Mouse (Mus musculus) lung, postnatal 0 days (tissue): ENCODE data around the gene Ubxn11. TPM values are rescaled to one million over a fixed set of nuclear protein-coding genes. Genes with fewer than 3 reads are reported as not detected.
A peak's percentile ranks its signal among the peaks of the same experiment; 100 is the strongest.

Experiments used
- ATAC-seq: fragments of 200-750 bp; cut with Nextera tagmentation; 2 replicates; pipeline ENCODE4 v1.8.0; 2017; ENCODE audit warnings: moderate library complexity
- DNase-seq: peaks from one replicate; pipeline ENCODE4 v3.0.0-alpha.2; 2016; ENCODE audit warnings: low spot score
- H3K27ac ChIP-seq: fragments of 300-500 bp; sonication (generic); 2 replicates; pipeline ENCODE4 v1.5.1; 2014; ENCODE audit warnings: antibody characterized with exemption, mild to moderate bottlenecking, low read length, mixed read lengths
- H3K27me3 ChIP-seq: fragments of 300-500 bp; sonication (generic); replicated peaks from 2 replicates; pipeline ENCODE4 v1.6.1; 2014; ENCODE audit warnings: low read length, mixed read lengths; ENCODE audit not compliant: insufficient read depth
- H3K36me3 ChIP-seq: fragments of 300-500 bp; sonication (generic); 2 replicates; pipeline ENCODE4 v1.6.1; 2014; ENCODE audit warnings: low read length, mixed read lengths; ENCODE audit not compliant: insufficient read depth
- H3K4me1 ChIP-seq: fragments of 300-500 bp; sonication (generic); 2 replicates; pipeline ENCODE4 v1.6.1; 2014; ENCODE audit warnings: antibody characterized with exemption, low read depth, low read length, mixed read lengths; ENCODE audit not compliant: insufficient read depth
- H3K4me2 ChIP-seq: fragments of 300-500 bp; sonication (generic); replicated peaks from 2 replicates; pipeline ENCODE4 v1.6.1; 2014; ENCODE audit warnings: low read depth, mild to moderate bottlenecking, low read length, moderate library complexity, mixed read lengths
- H3K4me3 ChIP-seq: fragments of 300-500 bp; sonication (generic); 2 replicates; pipeline ENCODE4 v1.5.1; 2014; ENCODE audit warnings: low read depth, low read length
- H3K9ac ChIP-seq: fragments of 300-500 bp; sonication (generic); replicated peaks from 2 replicates; pipeline ENCODE4 v1.6.1; 2014; ENCODE audit warnings: low read depth, mild to moderate bottlenecking
- H3K9me3 ChIP-seq: fragments of 300-500 bp; sonication (generic); 2 replicates; pipeline ENCODE4 v1.6.1; 2016; ENCODE audit warnings: low read length, mixed read lengths
- CTCF ChIP-seq: IDR thresholded peaks from 2 replicates; pipeline ENCODE4 v1.5.1; 2016; ENCODE audit warnings: antibody characterized with exemption, mild to moderate bottlenecking
- EP300 ChIP-seq: IDR thresholded peaks from 2 replicates; pipeline ENCODE4 v1.6.1; 2016; ENCODE audit warnings: antibody characterized with exemption, mild to moderate bottlenecking, control low read depth
- WGBS: fragments of 180-500 bp; shearing (Covaris S2); extraction: QIAGEN DNeasy Blood & Tissue Kit; methylation state at CpG from one replicate; pipeline ENCODE4 v1.1.7; 2014; 5-methylcytosine and 5-hydroxymethylcytosine counted together
- polyA plus RNA-seq: library from polyadenylated mRNA; unstranded; fragments of >200 nt; fragmentation: Nextera tagmentation; extraction: Ambion mirVana; gene quantifications from 2 replicates; pipeline ENCODE4 v1.2.1, GENCODE M21; 2015

Gene Ubxn11
- polyA plus RNA-seq, 1 experiment from 2014 or later = 10.3 TPM

DNA sequence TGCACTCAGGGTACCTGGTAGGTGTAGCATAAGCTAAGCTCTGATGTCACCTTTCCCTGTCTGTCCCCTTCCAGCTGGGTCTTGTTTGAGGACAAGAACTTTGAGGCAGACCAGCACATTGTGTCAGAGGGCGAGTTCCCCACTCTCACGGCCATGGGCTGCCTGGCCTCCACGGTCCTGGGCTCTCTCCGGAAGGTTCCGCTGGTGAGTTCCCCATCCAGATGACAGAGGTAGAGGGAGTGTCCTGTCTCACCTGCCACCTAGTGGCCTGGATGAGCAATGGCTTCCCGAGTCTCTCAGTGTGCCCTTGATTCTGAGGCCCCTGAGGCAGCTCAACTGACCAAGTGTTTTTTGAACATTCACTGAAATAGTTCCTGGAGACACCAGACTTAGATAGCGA, 15.0 kb upstream of the Ubxn11 start:
- no peaks in the 10 kb centered on the region for H3K36me3 ChIP-seq
- WGBS = 22% methylated on average over 7 of the region's 7 CpGs
- H3K27ac ChIP-seq = no peak overlapping the region
- H3K9me3 ChIP-seq = no peaks in the 10 kb centered on the region
- H3K4me2 ChIP-seq = no peak overlapping the region
- peak; percentile 62 for DNase-seq
- no peaks in the 10 kb centered on the region for H3K4me1 ChIP-seq
- TF ChIP-seq CTCF = peak; percentile 85
- no peak for TF ChIP-seq EP300
- no peak overlapping the region for H3K4me3 ChIP-seq
- ATAC-seq = peak; percentile 71
- no peak overlapping the region for H3K9ac ChIP-seq
- no peaks in the 10 kb centered on the region for H3K27me3 ChIP-seq

DNA sequence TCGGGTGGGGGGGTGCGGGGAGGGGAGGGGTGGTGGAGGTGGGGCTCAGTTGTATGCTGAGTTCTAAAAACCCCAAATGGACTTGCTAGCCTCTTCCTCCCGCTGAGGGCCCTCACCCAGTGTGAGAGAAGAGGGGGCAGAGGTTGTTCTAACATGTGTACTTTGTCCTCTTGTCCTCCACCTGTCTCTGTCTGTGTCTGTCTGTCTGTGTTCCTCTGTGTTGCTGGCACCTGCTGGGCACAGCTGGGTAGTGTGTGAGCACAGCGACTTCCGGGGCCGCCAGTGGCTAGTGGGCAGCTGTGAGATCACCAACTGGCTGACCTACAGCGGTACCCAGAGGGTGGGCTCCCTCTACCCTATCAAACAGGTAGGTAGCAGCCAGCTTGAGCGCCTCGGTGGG, 13.3 kb upstream of the Ubxn11 start:
- DNase-seq = no peak
- H3K4me3 ChIP-seq = no peak overlapping the region
- no peaks in the 10 kb centered on the region for H3K27me3 ChIP-seq
- TF ChIP-seq EP300 = no peak
- no peak for TF ChIP-seq CTCF
- H3K4me2 ChIP-seq = no peak overlapping the region
- H3K36me3 ChIP-seq = no peaks in the 10 kb centered on the region
- no peak for ATAC-seq
- no peaks in the 10 kb centered on the region for H3K4me1 ChIP-seq
- WGBS = 72% methylated on average over 9 of the region's 9 CpGs
- H3K9me3 ChIP-seq = no peaks in the 10 kb centered on the region
- H3K9ac ChIP-seq = no peak overlapping the region
- no peak overlapping the region for H3K27ac ChIP-seq

DNA sequence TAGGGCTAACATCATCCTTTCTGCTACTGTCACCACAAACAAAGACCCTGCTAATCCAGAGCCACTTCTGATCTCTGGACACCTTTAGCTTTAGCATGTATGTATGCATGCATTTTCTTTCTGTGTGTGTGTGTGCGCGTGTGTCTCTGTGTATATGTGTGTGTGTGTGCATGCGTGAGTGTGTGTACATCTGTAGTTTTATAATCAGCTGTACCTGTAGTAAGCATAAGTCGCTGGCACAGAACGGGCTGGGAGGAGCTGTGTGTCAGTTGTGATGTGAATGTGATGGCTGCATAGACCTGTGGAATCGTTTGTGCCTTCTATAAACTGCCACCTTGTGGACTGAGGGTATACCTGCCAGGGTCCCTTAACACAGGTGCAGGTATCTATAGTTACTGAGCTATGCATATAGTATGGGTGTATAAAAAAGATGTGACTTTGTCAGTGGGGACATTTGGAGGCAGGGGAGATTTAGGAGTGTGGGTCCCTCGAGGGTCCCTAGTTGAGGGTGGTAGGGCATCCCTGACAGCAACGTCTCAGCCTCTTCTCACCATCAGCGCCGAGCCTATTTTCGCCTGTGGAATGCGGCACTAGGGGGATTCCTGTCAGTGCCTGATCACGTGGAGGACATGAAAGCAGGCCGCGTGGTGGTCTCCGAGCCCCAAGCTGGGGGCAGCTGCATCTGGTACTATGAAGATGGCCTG, 11.7 kb upstream of the Ubxn11 start:
- no peaks in the 10 kb centered on the region for H3K36me3 ChIP-seq
- no peak for DNase-seq
- ATAC-seq = no peak
- no peaks in the 10 kb centered on the region for H3K27me3 ChIP-seq
- H3K4me3 ChIP-seq = no peak overlapping the region
- 72% methylated on average over 16 of the region's 16 CpGs for WGBS
- no peaks in the 10 kb centered on the region for H3K4me1 ChIP-seq
- no peak overlapping the region for H3K27ac ChIP-seq
- TF ChIP-seq EP300 (no peak), CTCF (no peak)
- H3K9ac ChIP-seq = no peak overlapping the region
- no peak overlapping the region for H3K4me2 ChIP-seq
- no peaks in the 10 kb centered on the region for H3K9me3 ChIP-seq

- Histone ChIP-seq H3K27me3 (no peaks in the 10 kb centered on the region), H3K36me3 (no peaks in the 10 kb centered on the region), H3K9me3 (no peaks in the 10 kb centered on the region), H3K4me2 (no peak overlapping the region), H3K4me3 (no peak overlapping the region), H3K4me1 (no peaks in the 10 kb centered on the region), H3K9ac (no peak overlapping the region), H3K27ac (no peak overlapping the region)
- ATAC-seq = no peak
- 81% methylated on average over 6 of the region's 6 CpGs for WGBS
- TF ChIP-seq EP300 = no peak
- DNase-seq = no peak
Measured at GRCm38 (mm10) chr4:134091225-134091529, 11.2 kb upstream of the Ubxn11 start.

- Histone ChIP-seq H3K9me3 (no peaks in the 10 kb centered on the region), H3K9ac (no peak overlapping the region), H3K4me2 (peak overlapping the region; percentile 5; the same call in 1 of the 2 replicates), H3K27me3 (no peaks in the 10 kb centered on the region), H3K36me3 (no peaks in the 10 kb centered on the region), H3K4me1 (no peaks in the 10 kb centered on the region), H3K4me3 (no peak overlapping the region), H3K27ac (no peak overlapping the region)
- no peak for TF ChIP-seq EP300
- peak; percentile 88 for TF ChIP-seq CTCF
- peak; percentile 55; the same call in 1 of the 2 replicates for ATAC-seq
- 65% methylated on average over 6 of the region's 6 CpGs for WGBS
- DNase-seq = peak; percentile 63
Measured at GRCm38 (mm10) chr4:134092382-134093288, 9.7 kb upstream of the Ubxn11 start.

DNA sequence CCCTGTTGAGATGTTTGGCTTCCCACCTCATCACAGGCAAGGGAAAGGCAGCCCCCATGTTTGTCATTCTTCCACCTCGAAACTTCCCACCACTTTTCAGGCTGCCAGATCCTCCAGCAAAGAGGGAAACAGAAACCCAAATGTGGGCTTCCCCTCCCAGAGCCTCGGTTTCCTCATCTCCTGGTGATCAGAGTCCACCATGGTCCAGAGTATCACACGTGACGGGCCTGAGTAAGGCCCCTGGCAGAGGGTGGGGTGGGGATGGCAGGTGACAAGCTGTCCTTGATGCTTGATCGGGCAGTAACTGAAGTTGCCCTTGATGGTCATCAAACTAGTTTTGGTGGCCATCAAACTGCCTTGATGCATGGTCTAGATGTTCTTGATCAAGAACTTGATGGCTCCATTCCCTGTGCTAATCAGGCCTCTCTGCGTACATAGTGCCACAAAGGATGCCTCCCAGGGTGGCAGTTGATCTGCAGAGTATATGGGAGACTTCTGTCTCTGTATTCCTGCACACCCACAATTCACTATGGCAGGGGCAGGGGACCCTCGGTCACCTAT, 8.3 kb upstream of the Ubxn11 start:
- H3K9me3 ChIP-seq = no peaks in the 10 kb centered on the region
- H3K27ac ChIP-seq = no peak overlapping the region
- no peak overlapping the region for H3K9ac ChIP-seq
- TF ChIP-seq CTCF (no peak), EP300 (no peak)
- H3K4me2 ChIP-seq = no peak overlapping the region; the same call in 1 of the 2 replicates
- no peaks in the 10 kb centered on the region for H3K4me1 ChIP-seq
- no peak overlapping the region for H3K4me3 ChIP-seq
- 66% methylated on average over 7 of the region's 7 CpGs for whole genome bisulfite sequencing
- no peaks in the 10 kb centered on the region for H3K36me3 ChIP-seq
- no peaks in the 10 kb centered on the region for H3K27me3 ChIP-seq
- ATAC-seq (no peak), DNase-seq (no peak)
